Mouse (Mus musculus) intestine, embryonic 16.5 days (tissue): Measurements from ENCODE around the gene Mast4. TPM values are rescaled to one million over a fixed set of nuclear protein-coding genes. Genes with fewer than 3 reads are reported as not detected.

Experiments used
- ATAC-seq: fragments of 200-750 bp; cut with Nextera tagmentation; 2 replicates; pipeline ENCODE4 v1.8.0; 2017; ENCODE audit warnings: moderate TSS enrichment, moderate library complexity
- H3K27ac ChIP-seq: fragments of 300-500 bp; sonication (generic); 2 replicates; pipeline ENCODE4 v1.5.1; 2014; ENCODE audit warnings: mild to moderate bottlenecking, low read length
- H3K27me3 ChIP-seq: fragments of 300-500 bp; sonication (generic); replicated peaks from 2 replicates; pipeline ENCODE4 v1.6.1; 2014; ENCODE audit warnings: low read length, control low read depth, mixed read lengths; ENCODE audit not compliant: control insufficient read depth, insufficient read depth
- H3K36me3 ChIP-seq: fragments of 300-500 bp; sonication (generic); 2 replicates; pipeline ENCODE4 v1.6.1; 2014; ENCODE audit warnings: low read length, control low read depth; ENCODE audit not compliant: control insufficient read depth, insufficient read depth
- H3K4me1 ChIP-seq: fragments of 300-500 bp; sonication (generic); 2 replicates; pipeline ENCODE4 v1.6.1; 2014; ENCODE audit warnings: low read length, control low read depth, mixed read lengths; ENCODE audit not compliant: control insufficient read depth, insufficient read depth
- H3K4me2 ChIP-seq: fragments of 300-500 bp; sonication (generic); 2 replicates; pipeline ENCODE4 v1.6.1; 2014; ENCODE audit warnings: low read depth, low read length, control low read depth
- H3K4me3 ChIP-seq: fragments of 300-500 bp; sonication (generic); 2 replicates; pipeline ENCODE4 v1.5.1; 2014; ENCODE audit warnings: mild to moderate bottlenecking, low read length
- H3K9ac ChIP-seq: fragments of 300-500 bp; sonication (generic); 2 replicates; pipeline ENCODE4 v1.6.1; 2014; ENCODE audit warnings: low read depth, low read length
- H3K9me3 ChIP-seq: fragments of 300-500 bp; sonication (generic); 2 replicates; pipeline ENCODE4 v1.6.1; 2016; ENCODE audit warnings: low read length, control low read depth; ENCODE audit not compliant: control insufficient read depth
- WGBS: fragments of 180-500 bp; shearing (Covaris S2); extraction: QIAGEN DNeasy Blood & Tissue Kit; methylation state at CpG from one replicate; pipeline ENCODE4 v1.1.7; 2014; 5-methylcytosine and 5-hydroxymethylcytosine counted together
- polyA plus RNA-seq: library from polyadenylated mRNA; unstranded; fragments of >200 nt; fragmentation: Nextera tagmentation; extraction: Ambion mirVana; gene quantifications from 2 replicates; pipeline ENCODE4 v1.2.1, GENCODE M21; 2015

The Mast4 gene
- polyA plus RNA-seq, 1 experiment from 2014 or later, result 15.1 TPM

DNA sequence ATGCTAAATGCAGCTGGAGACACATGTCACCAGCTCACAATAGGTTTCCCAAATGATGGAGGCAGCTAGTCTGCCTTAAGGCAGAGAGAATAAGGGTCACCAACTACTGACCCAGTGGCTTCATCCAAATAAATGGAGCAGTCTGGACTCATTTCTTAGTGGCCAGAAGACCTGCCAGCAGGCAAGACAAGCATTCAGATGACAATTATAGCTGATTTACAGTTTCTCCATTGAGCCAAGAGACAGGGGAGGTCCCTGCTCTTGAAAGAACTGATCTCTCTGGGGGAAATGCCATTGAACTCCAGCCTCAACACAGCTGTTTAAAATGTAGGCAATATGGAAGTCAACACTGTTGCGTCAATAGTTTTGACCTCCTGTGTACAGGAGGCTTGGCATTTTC lies 332.5 kb downstream of the Mast4 start:
- no peak for ATAC-seq
- Histone ChIP-seq H3K36me3 (no peaks in the 10 kb centered on the region), H3K4me1 (no peaks in the 10 kb centered on the region), H3K9ac (no peak overlapping the region), H3K9me3 (no peaks in the 10 kb centered on the region), H3K27ac (no peak overlapping the region), H3K4me2 (no peak overlapping the region), H3K4me3 (no peak overlapping the region), H3K27me3 (no peaks in the 10 kb centered on the region)
- WGBS, result 73% methylated on average over 1 of the region's 1 CpGs

DNA sequence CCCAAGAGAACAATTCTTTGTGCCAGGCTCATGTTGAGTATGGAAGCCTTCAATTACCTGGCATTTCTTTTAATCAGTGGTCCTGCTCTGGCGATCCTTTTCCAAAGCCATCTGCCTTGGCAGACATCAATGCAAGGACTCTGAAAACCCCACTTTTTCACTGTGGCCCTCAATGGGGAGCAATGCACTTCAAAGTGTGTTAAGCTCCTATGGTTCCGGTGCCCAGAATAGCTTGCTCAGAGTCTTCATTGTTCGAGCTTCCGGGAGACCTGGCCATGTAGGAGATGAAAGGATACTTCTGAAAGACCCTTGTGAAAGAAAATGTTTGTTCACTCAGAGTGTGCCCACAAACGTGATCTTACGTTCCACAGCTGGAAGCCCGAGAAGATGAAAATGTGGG lies 333.4 kb downstream of the Mast4 start:
- no peak for ATAC-seq
- no peak overlapping the region for H3K27ac ChIP-seq
- WGBS, result 70% methylated on average over 7 of the region's 7 CpGs
- no peak overlapping the region for H3K9ac ChIP-seq
- no peak overlapping the region for H3K4me3 ChIP-seq
- H3K9me3 ChIP-seq, result no peaks in the 10 kb centered on the region
- no peaks in the 10 kb centered on the region for H3K36me3 ChIP-seq
- H3K4me2 ChIP-seq, result no peak overlapping the region
- no peaks in the 10 kb centered on the region for H3K27me3 ChIP-seq
- H3K4me1 ChIP-seq, result no peaks in the 10 kb centered on the region

DNA sequence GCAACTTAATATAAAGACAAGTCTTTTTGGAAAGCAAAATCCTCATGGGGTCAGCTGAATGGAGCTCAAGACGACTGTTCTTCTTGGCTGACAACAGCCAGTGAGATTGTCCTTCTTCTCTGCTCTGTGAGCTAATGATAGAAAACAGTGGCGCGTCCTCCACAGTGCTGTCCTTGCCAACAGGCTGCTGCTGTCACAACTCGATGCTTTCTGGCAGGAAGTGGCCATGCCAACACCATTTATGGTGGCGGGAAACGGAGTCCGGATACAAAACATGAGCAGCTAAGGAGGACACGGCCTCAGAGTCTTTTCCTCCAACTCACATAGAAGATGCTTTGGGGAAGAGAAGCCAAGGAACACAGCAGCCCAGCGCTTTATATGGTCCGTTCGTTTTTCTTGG lies 340.2 kb downstream of the Mast4 start:
- no peaks in the 10 kb centered on the region for H3K9me3 ChIP-seq
- H3K9ac ChIP-seq, result no peak overlapping the region
- no peak overlapping the region for H3K27ac ChIP-seq
- no peak overlapping the region for H3K4me2 ChIP-seq
- no peaks in the 10 kb centered on the region for H3K36me3 ChIP-seq
- 86% methylated on average over 11 of the region's 11 CpGs for WGBS
- H3K4me3 ChIP-seq, result no peak overlapping the region
- H3K4me1 ChIP-seq, result no peaks in the 10 kb centered on the region
- no peaks in the 10 kb centered on the region for H3K27me3 ChIP-seq
- ATAC-seq, result no peak

DNA sequence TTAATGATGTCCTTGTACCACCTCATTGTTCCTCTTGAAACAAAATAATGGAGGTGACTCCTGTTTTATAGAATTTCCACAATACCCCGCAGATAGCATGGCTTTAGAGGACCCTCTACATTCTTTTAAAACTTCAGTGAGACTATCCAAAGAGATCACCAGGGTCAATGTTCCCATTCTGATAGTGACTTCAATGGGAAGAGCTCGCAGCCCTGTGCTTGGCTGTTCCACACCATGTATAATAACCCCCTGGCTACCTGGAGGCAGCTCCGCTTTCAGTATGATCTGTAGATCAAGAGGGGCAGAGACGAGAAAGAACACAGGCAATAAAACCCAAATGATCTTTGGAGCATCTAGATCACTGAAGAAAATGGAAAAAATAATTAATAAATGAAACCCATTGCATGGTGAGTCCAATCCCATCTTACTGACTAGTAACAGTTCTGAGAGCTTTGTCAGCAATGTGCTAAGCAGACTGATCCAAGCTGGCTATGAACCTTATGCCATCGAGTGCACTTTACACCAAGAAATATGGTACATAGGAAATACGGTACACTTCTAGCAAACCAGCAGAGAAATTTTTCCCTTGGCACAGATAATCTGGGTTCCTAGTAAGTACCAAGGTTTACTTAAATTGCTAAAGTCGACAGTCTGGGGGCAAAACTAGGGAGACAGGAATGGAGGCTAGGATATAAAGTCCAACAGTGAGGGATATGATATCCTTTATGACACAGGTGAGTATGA lies 341.4 kb downstream of the Mast4 start:
- 86% methylated on average over 7 of the region's 7 CpGs for WGBS
- no peak overlapping the region for H3K27ac ChIP-seq
- H3K36me3 ChIP-seq, result no peaks in the 10 kb centered on the region
- no peak for ATAC-seq
- no peaks in the 10 kb centered on the region for H3K27me3 ChIP-seq
- H3K4me3 ChIP-seq, result no peak overlapping the region
- H3K9ac ChIP-seq, result no peak overlapping the region
- no peaks in the 10 kb centered on the region for H3K9me3 ChIP-seq
- H3K4me1 ChIP-seq, result no peaks in the 10 kb centered on the region
- no peak overlapping the region for H3K4me2 ChIP-seq

DNA sequence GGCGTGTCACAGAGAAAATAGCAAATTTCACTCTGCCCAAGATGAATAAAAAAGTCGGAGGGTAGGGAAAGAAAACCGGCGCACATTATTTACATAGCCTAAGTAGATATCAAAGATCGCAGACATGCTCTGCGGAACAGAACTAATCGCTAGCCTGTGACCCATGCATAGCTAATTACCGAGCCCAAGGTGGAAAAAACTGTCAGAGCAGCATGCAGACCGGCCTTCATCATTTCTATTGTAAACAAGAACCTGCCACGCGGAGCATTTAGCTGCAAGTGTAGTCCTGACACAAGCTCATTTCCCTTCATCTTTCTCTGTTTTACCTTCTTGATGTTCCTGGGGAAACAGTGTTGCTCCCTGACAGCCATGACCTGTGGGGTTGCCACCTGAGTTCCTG lies 342.4 kb downstream of the Mast4 start:
- Histone ChIP-seq H3K4me1 (no peaks in the 10 kb centered on the region), H3K9me3 (no peaks in the 10 kb centered on the region), H3K4me3 (no peak overlapping the region), H3K4me2 (no peak overlapping the region), H3K36me3 (no peaks in the 10 kb centered on the region), H3K9ac (no peak overlapping the region), H3K27ac (no peak overlapping the region), H3K27me3 (no peaks in the 10 kb centered on the region)
- ATAC-seq, result no peak
- 50% methylated on average over 11 of the region's 11 CpGs for WGBS

DNA sequence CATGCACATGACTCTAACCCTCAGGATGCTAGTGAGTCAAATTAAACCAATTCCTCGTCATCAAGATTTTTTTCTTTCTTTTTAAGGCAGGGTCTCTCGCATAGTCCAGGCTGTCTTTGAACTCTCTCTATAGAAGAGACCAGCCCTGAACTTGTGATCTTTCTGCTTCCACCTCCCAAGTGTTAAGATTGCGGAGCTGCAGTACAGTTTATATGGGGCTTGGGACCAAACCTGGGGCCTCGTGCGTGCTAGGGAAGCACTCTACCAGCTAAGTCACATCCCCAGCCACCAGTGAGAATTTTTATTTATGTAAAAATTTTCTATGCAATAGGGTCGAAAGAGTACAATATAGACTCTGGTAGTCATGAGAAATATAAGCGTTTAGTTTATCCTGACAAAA lies 343.1 kb downstream of the Mast4 start:
- H3K4me3 ChIP-seq, result no peak overlapping the region
- 83% methylated on average over 7 of the region's 7 CpGs for WGBS
- no peak overlapping the region for H3K9ac ChIP-seq

DNA sequence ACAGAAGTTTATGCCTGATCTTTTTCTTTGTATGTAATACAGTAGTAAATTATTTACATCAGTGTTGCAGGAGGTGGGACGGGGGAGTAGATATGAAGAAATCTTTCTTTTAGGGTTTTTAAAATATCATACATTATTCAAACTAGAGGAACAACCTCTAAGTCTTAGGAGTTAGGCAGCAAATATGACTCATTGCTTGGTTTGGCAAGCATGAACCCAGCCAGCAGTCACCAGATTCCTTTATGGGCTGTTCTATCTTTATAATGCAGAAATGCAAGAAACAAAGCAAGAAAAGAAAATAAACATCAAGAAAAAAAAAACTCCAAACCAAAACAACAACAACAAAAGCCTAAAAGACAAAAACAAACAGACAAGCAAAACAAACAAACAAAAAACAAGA lies 344.2 kb downstream of the Mast4 start:
- no peak overlapping the region for H3K9ac ChIP-seq
- no peak overlapping the region for H3K4me3 ChIP-seq
- H3K36me3 ChIP-seq, result no peaks in the 10 kb centered on the region
- no peak for ATAC-seq
- no peaks in the 10 kb centered on the region for H3K4me1 ChIP-seq
- WGBS, result 73% methylated on average over 1 of the region's 1 CpGs
- H3K9me3 ChIP-seq, result no peaks in the 10 kb centered on the region
- no peak overlapping the region for H3K27ac ChIP-seq
- no peak overlapping the region for H3K4me2 ChIP-seq
- no peaks in the 10 kb centered on the region for H3K27me3 ChIP-seq

More for the DNA sequence above, 343.1 kb downstream of the Mast4 start:
- no peak overlapping the region for H3K4me2 ChIP-seq
- no peaks in the 10 kb centered on the region for H3K27me3 ChIP-seq
- no peaks in the 10 kb centered on the region for H3K36me3 ChIP-seq
- no peak for ATAC-seq
- no peaks in the 10 kb centered on the region for H3K9me3 ChIP-seq
- no peak overlapping the region for H3K27ac ChIP-seq
- no peaks in the 10 kb centered on the region for H3K4me1 ChIP-seq

DNA sequence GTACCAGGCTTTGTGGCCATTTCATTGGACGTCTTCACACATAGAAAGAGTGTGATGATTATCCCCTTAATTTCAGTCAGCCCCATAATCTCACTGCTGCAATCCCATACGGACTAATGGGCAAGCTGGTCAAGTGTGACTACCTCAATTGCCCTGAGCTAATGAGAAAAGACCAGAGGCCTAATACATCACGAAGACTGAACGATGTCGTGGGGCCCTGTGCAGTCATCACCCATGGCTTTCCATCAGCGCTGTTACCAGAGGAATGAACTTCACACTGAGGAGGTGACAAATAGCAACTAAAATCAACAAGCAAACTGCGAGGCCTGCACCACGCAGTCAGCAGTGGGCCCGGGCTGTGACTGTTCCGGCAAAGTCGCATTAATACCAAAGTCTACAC lies 344.7 kb downstream of the Mast4 start:
- Histone ChIP-seq H3K27ac (no peak overlapping the region), H3K4me1 (no peaks in the 10 kb centered on the region), H3K9me3 (no peaks in the 10 kb centered on the region), H3K4me3 (no peak overlapping the region), H3K4me2 (no peak overlapping the region), H3K9ac (no peak overlapping the region), H3K36me3 (no peaks in the 10 kb centered on the region), H3K27me3 (no peaks in the 10 kb centered on the region)
- 84% methylated on average over 11 of the region's 11 CpGs for WGBS
- no peak for ATAC-seq

DNA sequence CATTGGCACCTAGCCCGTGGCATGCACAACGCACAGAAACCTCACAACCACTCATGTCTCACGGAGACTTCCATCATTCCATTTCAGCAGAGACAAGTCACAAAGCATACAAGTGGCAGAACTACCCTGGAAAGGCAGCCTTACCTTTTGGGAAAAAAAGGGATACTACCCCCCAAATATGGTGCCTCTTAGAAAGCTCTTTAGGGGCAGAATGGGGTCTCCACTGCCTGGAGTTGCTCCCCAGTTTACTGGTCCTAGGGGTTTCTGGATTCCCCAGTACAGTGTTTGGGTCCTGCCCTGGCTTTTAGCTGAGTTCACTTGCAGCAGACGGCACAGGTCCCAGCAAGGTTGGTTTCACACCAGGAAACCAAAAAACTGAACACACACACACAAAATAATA lies 345.3 kb downstream of the Mast4 start:
- Histone ChIP-seq H3K9ac (no peak overlapping the region), H3K36me3 (no peaks in the 10 kb centered on the region), H3K4me3 (no peak overlapping the region), H3K27ac (no peak overlapping the region), H3K9me3 (no peaks in the 10 kb centered on the region), H3K4me1 (no peaks in the 10 kb centered on the region), H3K4me2 (no peak overlapping the region), H3K27me3 (no peaks in the 10 kb centered on the region)
- no peak for ATAC-seq
- WGBS, result 93% methylated on average over 4 of the region's 4 CpGs
